Mouse (Mus musculus) adrenal gland, postnatal 25 days (tissue): ENCODE data around the gene Cx3cr1. TPM values are rescaled to one million over a fixed set of nuclear protein-coding genes. Genes with fewer than 3 reads are reported as not detected.
"Not testable (repeated sequence)": the region's sequence is repeated elsewhere in the genome, so short reads cannot be mapped to it uniquely, and the experiment has no call there.

Source experiments
- DNase-seq: peaks from one replicate; pipeline ENCODE4 v3.0.0; 2021; ENCODE audit warnings: mixed read lengths
- total RNA-seq: library from RNA; stranded (reverse); gene quantifications from 2 replicates; pipeline ENCODE4 v1.2.3, GENCODE M21; 2021

Cx3cr1 gene
- total RNA-seq, 1 experiment from 2014 or later = 5.9 TPM

DNA sequence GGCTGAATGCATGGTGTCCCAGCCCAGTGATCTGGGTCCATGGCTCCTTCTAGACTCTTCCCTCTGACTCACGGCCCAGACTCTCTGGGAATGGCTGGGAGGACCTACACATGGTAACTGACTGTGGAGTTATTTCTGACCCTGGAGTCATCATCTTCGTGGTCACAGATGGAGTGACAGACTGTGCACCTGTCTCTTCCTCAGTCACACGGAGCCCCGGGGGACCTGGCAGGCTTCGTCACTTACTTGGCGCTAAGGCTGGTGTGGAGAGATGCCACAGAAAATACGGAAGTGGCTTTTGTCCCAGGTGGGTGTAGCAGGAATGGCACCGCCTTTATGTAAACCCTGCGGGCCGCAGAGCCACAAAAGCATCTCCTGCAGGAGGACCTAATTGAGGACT lies 45.5 kb downstream of the Cx3cr1 start:
- peak; percentile 20 for DNase-seq

DNA sequence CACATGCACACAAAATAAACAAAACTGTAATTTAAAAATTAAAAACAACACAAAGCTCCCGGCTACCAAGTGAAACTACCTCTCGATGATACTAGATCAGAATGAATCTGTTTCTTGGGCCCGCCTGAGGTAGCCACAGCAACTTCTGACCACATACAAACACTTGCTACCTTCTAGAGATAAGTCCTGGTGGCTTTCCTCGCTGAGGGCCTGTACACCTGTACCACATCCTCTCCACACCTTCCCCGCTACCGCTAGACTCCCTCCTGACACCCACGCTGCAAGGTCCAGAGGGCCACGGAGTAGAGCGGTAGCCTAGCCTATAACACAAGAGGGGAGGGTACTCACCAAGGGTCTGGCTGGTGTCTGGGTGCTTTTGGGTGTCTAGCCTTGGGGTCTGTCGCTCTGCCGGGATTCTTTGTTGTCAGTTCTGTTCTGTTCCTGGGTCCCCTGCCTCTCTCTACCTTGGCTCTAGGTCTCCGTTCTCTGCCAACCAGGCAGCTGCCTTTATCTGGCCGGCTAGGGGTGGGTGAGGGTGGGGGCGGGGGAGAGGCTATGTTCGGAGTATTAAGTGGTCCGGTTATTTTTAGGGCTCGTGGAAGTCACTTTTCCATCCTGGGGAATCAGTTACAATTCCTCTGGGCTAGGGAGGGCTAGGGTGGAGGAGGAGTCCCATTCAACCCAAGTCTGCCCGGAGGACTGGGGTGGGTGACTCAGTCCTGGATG lies 46.4 kb downstream of the Cx3cr1 start, which contains the start of gene Xirp1:
TSS of gene Xirp1 (minus strand) at position 513 of the 726 bp plus-strand sequence.
- no peak for DNase-seq

GRCm38 (mm10) chr9:120021164-120021563 lies 48.5 kb downstream of the Cx3cr1 start:
- DNase-seq = no peak

DNA sequence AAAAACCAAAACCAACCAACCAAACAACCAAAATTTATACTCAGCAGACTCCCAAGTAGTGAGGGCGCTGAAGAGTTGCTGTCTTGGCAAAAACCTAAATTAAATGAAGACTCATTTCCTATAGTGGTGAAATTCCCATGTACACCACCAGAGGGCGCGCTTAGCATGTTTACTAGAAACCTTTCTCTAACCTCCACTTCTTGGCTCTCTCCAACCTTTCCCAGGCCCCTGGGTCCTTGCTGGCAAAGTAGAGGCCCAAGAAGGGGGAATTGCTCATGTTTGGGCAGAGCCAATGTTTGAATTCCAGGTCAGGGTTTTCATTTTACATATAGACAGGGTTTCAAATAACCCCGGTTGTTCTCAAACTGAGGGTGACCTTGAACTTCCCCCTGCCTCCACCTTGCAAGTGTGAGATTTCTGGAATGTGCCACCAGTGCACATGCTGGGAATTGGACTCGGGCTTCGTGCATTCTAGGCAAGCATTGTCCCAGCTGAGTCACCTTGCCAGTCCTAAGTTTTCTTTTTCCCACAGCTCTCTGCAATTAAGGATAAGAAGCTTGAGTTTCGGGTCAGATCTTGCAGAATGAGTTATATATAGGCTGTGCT lies 49.3 kb downstream of the Cx3cr1 start:
- peak; percentile 81 for DNase-seq

DNA sequence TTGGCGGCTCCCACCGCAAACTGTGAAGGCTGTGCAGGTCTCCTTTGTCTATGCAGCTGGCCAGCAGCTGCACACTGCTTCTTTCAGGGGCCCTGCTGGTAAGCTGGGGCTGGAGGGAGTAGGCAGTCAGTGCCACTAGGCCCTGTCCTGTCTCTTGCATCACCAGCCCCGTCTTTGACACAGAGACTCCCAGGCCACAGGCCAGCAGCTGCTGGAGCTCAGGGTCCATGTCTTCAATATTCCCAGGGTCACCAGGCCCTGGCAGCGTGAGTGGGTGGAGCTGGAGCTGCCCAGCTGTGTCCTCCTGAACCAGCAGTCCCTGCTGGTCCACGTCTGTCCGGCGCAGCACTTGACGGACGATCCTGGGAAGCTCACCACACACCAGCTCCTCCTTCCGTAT lies 52.7 kb downstream of the Cx3cr1 start:
- no peak for DNase-seq

DNA sequence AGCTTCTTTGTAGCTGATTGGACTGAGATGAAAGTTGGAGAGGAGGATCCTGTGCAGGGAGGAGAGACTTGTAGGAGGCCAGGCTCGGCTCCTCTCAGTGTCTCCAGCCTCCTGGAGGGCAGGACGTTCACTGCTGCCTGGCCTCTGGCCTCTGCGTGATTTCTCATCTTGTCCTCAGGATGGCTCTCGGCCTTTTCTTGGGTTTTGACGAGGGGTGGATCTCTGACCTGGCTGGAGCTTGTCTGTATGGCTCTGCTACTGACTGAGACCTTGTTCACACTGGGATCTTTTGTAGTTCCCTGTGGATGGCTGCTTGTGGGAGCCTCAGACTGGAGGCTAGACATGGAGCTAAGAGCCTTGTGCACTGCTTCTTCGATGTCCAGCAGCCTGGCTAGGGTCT lies 54.9 kb downstream of the Cx3cr1 start:
- DNase-seq = no peak

DNA sequence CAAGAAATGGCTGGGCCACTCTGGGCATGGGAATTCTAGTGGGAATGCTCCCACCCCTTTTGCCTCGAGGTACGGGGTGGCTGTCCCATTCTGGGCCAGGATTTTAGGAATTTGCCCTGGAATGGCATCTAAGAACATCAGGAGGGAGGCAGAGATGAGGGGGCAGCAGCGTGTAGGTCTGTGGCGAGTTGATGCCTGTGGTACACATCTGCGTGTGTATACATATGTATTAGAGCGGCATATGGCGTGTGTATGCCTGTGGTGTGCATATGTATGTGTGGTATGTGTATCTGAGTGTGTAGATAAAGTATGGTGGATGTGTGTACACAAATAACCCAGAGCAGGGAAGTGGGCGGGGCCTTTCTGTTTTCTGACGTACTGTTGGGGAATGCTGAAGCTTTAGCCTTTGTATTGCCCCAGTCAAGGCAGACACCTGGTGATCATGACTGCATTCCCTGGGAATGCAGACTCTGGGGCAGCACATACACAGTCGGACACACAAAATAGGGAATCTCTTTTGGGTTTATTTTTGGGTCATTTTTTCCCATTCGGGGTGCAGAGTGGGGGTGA lies 56.3 kb downstream of the Cx3cr1 start:
- no peak for DNase-seq

GRCm38 (mm10) chr9:120012781-120013180 lies 56.9 kb downstream of the Cx3cr1 start:
- DNase-seq = no peak

DNA sequence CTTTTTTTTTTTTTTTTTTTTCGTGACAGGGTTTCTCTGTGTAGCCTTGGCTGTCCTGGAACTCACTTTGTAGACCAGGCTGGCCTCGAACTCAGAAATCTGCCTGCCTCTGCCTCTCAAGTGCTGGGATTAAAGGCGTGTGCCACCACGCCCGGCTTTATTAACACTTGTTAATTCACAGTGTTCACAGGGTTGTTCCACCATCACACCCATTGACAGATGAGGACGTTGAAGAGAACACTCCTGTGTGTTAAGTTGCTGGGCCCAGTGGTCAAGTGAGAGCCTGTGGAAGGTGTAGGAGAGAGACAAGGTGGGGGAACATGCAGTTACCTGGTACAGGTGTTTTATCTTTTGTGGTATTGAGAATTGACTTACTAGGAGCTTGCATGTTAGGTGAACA lies 57.5 kb downstream of the Cx3cr1 start:
- not testable (repeated sequence) for DNase-seq

DNA sequence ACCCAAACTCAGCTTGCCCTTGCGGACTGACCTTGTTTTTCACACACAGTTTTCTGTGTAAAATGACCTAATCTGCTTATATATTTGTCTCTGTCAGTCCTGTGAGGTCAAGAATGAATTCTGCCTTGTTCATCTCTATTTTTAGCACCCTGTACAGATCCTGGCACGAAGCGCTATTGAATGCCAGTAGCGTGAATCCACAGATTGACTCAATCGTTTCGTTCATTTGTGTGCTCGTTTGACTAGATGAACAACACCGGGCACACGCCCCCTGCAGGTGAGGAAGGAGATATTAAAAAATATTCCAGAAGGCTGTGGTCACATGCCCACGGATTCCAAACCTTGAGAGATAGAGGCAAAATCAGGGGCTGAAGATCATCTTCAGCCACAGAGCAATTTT lies 58.1 kb downstream of the Cx3cr1 start:
- DNase-seq = peak; percentile 70

- peak; percentile 100 for DNase-seq
Measured at GRCm38 (mm10) chr9:120010781-120011511, 58.7 kb downstream of the Cx3cr1 start.

DNA sequence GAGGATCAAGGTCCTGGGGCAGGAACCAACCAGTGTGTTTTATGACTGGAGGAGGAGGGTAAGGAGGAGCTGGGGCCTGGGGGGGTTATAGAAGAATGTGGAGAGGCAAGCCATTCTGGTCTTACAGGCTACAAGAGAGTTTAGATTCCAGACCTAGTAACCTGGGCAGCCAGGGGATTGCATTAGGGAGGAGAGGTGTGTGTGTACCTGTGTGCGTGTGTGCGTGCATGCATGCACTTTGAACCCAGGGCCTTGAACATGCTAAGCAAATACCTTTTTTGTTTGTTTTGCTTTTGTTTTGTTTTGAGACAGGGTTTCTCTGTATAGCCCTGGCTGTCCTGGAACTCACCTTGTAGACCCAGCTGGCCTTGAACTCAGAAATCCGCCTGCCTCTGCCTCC lies 59.8 kb downstream of the Cx3cr1 start:
- DNase-seq = no peak

DNA sequence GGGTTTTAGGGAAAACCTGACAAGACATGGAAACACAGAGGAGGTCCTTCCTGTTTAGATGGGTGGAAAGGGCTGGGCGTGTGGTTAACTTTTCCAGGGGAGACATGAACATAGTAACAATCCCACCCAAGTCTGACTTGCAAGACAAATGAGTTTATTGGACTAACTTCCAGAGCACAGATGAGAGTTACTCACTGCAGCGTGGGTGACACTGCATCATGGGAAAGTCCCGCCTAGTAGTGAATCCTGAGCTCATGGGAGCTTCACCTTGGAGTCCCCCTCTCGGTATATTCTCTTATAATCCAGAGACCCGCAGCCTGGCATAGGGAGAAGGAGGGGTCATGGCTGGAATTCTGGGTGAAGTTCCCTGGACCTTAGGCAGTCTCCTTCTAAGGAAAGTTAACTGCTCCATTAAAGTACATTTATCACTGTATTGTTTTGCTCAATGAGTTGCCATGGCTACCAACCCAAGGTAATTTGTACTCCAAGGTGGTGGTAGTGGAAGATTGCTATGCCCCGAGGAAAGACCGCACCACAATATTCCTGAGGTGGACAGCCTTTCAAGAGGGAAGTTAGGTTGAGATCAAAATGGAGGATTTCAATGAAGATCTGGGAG lies 60.3 kb downstream of the Cx3cr1 start:
- no peak for DNase-seq

DNA sequence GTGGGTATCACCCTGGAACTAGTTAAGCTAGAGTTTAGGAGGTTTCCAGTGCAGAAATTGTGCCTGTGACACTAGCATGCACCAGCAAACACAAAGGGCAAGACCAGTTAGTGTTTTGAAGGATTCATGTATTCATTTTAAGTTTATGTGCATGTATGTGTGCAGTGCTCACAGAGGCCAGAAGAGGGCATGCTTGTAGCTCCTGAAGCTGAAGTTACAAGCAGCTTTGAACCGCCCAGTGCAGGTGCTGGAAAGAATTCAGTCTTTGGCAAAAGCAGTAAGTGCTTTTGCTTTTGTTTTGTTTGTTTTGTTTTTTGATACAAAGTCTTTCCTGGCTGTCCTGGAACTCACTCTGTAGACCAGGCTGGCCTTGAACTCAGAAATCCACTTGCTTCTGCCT lies 61.8 kb downstream of the Cx3cr1 start:
- no peak for DNase-seq

- DNase-seq = no peak
Measured at GRCm38 (mm10) chr9:120005936-120006335, 63.7 kb downstream of the Cx3cr1 start.

DNA sequence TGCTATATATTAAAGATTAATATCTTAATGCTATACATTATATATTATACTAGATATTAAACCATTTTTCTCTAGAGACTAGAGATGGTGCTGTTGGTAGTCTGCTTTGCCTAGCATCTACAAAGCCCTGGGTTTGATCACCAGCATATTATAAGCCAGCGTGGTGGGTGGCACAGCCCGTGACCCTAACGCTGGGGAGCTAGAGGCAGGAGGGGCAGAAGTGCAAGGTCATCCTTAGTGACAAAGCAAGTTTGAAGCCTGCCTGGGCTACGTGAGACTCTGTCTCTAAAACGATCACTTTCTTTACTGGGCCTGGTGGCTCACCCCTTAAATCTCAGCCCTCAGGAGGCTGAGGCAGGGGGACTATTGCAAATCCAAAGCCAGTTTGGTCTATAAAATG lies 66.8 kb downstream of the Cx3cr1 start:
- no peak for DNase-seq

GRCm38 (mm10) chr9:120001945-120002725 lies 67.5 kb downstream of the Cx3cr1 start:
- DNase-seq = peak; percentile 86

DNA sequence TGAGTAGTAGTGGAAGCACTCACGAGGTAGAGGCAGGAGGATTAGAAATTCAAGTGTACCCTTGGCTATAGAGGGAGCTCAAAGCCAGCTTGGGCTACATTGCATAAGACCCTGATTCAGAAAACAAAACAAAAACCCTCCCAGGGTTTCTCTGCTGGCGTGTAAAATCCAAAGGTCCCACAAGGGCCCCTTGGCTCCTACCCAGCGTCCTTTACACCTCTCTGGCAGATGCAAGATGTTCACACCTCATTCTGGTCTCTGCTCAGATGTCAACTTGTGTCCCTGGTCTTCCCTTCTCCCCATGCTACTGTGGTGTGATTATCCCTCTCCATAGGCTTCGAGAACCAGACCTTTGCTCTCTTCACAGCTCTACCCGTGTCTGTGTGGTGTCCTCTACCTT lies 68.9 kb downstream of the Cx3cr1 start:
- no peak for DNase-seq

DNA sequence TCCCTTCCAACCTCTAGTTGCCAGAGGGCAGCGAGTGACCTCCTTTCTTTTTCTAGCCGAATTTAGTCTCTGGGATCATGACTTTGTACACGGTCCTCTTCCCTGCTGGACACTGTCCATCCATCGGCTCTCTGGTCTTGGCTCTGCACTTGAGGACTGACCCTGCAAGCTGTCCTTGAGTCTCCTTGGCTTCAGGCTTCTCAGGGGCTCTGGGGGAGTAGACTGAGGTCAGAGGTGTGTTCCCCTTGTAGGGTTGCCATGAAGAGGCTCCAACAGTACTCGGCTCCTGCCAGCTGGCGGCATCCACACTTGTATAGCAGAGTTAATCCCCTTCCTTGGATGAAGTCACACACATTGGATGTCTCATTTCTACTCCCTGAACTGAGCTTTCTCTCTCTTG lies 70.0 kb downstream of the Cx3cr1 start:
- DNase-seq = no peak

DNA sequence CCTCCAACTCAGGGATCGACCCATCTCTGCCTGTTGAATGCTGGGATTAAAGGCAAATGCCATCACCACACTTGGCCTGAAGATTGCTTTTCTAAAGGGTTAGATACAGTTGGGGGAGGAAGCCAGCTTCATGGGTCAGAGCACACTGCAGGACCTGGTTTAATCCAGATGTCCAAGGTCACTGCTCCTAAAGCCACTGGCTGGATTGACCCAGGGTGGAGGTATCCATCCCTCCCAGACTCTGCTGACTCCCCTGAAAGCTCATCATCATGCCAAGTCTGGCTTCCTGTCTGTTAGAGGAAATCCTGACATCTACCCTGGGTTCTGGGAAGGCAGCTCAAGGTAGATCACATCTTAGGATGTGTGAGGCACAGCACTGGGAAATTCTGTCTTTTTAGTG lies 70.9 kb downstream of the Cx3cr1 start:
- no peak for DNase-seq

GRCm38 (mm10) chr9:119996080-119996479 lies 73.6 kb downstream of the Cx3cr1 start:
- no peak for DNase-seq

- no peak for DNase-seq
Measured at GRCm38 (mm10) chr9:119994207-119994606, 75.5 kb downstream of the Cx3cr1 start.
